Mouse (Mus musculus) spleen, adult 2 months (tissue): Measurements from ENCODE around the gene Pdzk1ip1. TPM values are rescaled to one million over a fixed set of nuclear protein-coding genes. Genes with fewer than 3 reads are reported as not detected.

Experiments used
- DNase-seq, 2 experiments: peaks; one replicate each; pipeline versions ENCODE4 v3.0.0 to v3.0.0-alpha.2; 2012 to 2021; ENCODE audit warnings: low spot score in 2 of 2, low read depth in 1 of 2
- H3K27ac ChIP-seq: fragments of 200-500 bp; 2 replicates; pipeline ENCODE4 v1.5.1; 2012; ENCODE audit warnings: low read length, inconsistent platforms; ENCODE audit not compliant: insufficient read depth
- H3K27me3 ChIP-seq: fragments of 200-500 bp; 2 replicates; pipeline ENCODE4 v1.6.1; 2012; ENCODE audit warnings: mild to moderate bottlenecking, moderate library complexity, low read length, inconsistent platforms; ENCODE audit not compliant: control insufficient read depth, insufficient read depth
- H3K36me3 ChIP-seq: fragments of 200-500 bp; 2 replicates; pipeline ENCODE4 v1.6.1; 2012; ENCODE audit warnings: mild to moderate bottlenecking, low read length, inconsistent platforms; ENCODE audit not compliant: control insufficient read depth, insufficient read depth
- H3K4me1 ChIP-seq: fragments of 200-500 bp; 2 replicates; pipeline ENCODE4 v1.6.1; 2011; ENCODE audit warnings: inconsistent platforms; ENCODE audit not compliant: control insufficient read depth, insufficient read depth, insufficient read length
- H3K4me3 ChIP-seq: fragments of 200-500 bp; 2 replicates; pipeline ENCODE4 v1.5.1; 2011; ENCODE audit warnings: mild to moderate bottlenecking, inconsistent platforms; ENCODE audit not compliant: insufficient read depth, insufficient read length; ENCODE audit errors: extremely low read depth
- CTCF ChIP-seq: fragments of 200-500 bp; IDR thresholded peaks from 2 replicates; pipeline ENCODE4 v1.5.1; 2011; ENCODE audit warnings: mild to moderate bottlenecking, inconsistent platforms; ENCODE audit not compliant: insufficient read depth, insufficient read length, insufficient replicate concordance; ENCODE audit errors: extremely low read depth
- POLR2A ChIP-seq: fragments of 200-500 bp; IDR thresholded peaks from 2 replicates; pipeline ENCODE4 v1.6.1; 2011; ENCODE audit warnings: low read depth, low read length, inconsistent platforms
- WGBS: fragments of 180-500 bp; shearing (Covaris S2); methylation state at CpG from one replicate; pipeline ENCODE4 v1.1.7; 2018; 5-methylcytosine and 5-hydroxymethylcytosine counted together
- polyA plus RNA-seq: library from polyadenylated mRNA; depleted of rRNA; stranded (reverse); fragments of >200 nt; gene quantifications from 2 replicates; pipeline ENCODE4 v1.2.3, GENCODE M21; 2012

The Pdzk1ip1 gene
- polyA plus RNA-seq, 1 experiment: 89.6 TPM

DNA sequence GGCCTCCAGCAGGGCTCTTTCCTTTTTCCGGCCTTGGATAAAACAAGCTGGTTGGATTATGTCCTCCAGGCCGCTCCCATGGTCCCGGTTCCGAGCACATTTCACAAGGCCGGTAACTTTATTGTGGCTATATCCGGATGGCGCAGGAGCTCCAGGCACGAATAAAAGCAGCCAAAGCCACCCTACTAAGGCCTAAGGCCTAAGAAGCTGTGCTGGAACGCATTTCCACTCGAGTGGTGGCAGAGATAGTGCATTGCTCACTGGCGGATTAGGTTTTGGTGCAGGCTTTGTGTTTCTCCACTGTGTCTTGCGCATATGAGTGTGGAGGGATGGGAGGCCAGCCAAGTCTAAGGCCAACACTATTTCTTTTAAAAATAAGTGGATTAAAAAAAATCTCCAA is 28.6 kb upstream of the Pdzk1ip1 start:
- H3K4me3 ChIP-seq: peak overlapping the region; percentile 9; the same call in 1 of the 2 replicates
- 49% methylated on average over 12 of the region's 12 CpGs for WGBS
- H3K36me3 ChIP-seq: no peaks in the 10 kb centered on the region
- no peak for TF ChIP-seq CTCF
- no peak for TF ChIP-seq POLR2A
- DNase-seq: no peak
- peaks cover 36% of the 10 kb centered on the region for H3K27me3 ChIP-seq
- 0 out of 2 replicates have a peak overlapping the region, but pooled peaks have one; percentile 7 for H3K27ac ChIP-seq
- peaks cover 5% of the 10 kb centered on the region for H3K4me1 ChIP-seq

DNA sequence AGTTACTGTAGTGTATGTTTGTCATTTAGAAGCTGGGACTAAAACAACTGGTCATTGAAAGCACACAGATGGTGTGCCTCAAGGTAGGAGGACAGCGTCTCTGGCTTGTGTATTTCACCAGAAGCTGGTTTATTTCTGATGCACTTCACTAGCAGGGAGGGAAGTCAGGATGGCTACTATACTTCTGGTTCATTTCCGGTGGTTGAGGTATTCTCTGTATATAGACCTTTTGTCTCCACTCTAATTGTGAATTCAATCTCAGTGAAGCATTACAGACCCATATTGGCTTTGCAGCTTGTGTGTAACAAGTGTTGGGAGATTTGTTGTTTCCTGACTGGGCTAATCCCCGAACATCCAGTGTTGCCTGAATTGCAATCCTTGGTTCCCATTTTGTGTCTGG is 27.8 kb upstream of the Pdzk1ip1 start:
- 36% methylated on average over 3 of the region's 3 CpGs for WGBS
- DNase-seq: no peak
- peaks cover 5% of the 10 kb centered on the region for H3K4me1 ChIP-seq
- no peaks in the 10 kb centered on the region for H3K36me3 ChIP-seq
- H3K27ac ChIP-seq: no peak overlapping the region
- no peak overlapping the region for H3K4me3 ChIP-seq
- no peak for TF ChIP-seq POLR2A
- TF ChIP-seq CTCF: no peak
- H3K27me3 ChIP-seq: peaks cover 34% of the 10 kb centered on the region

DNA sequence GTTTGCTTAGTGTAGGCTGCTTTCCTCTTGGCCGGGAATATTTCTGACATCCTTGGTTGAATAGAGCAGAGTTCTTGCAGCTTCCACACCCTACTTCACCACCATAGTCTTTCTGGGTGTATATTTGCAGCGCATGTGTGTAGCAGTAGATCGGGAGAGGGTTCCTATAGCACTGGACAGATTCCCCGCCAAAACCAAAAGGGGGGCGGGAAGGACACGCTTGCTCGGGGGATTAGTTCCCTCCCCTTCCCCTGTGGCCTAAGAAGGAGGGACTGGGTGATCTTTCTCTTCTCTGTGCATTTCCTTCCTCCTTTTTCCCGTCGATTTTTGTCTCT is 26.0 kb upstream of the Pdzk1ip1 start:
- Histone ChIP-seq H3K4me3 (peak overlapping the region; percentile 52; the same call in 1 of the 2 replicates), H3K27ac (no peak overlapping the region), H3K4me1 (peaks cover 5% of the 10 kb centered on the region), H3K36me3 (no peaks in the 10 kb centered on the region), H3K27me3 (peaks cover 22% of the 10 kb centered on the region)
- no peak for DNase-seq
- 3% methylated on average over 9 of the region's 9 CpGs for WGBS
- TF ChIP-seq CTCF (no peak), POLR2A (no peak)

DNA sequence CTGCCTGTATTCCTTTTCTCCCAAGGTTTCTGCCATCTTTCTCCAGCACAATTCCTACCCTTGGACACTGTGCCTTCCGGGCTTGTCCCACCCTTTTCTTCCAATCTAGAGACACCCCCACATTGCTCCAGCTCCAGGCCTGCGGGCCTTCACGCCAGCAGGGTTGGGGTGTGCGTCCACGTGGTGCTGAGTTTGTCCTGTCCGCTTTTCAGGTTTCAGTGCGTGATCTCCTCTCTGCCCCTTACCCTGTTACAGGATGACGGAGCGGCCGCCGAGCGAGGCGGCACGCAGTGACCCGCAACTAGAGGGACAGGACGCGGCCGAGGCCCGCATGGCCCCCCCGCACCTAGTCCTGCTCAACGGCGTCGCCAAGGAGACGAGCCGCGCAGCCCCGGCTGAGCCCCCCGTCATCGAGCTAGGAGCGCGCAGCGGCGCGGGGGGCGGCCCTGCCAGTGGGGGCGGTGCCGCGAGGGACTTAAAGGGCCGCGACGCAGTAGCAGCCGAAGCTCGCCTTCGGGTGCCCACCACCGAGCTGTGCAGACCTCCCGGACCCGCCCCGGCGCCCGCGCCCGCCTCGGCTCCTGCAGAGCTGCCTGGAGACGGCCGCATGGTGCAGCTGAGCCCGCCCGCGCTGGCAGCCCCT is 25.5 kb upstream of the Pdzk1ip1 start:
- Histone ChIP-seq H3K36me3 (no peaks in the 10 kb centered on the region), H3K4me1 (peaks cover 5% of the 10 kb centered on the region), H3K27me3 (peaks cover 17% of the 10 kb centered on the region), H3K4me3 (peak overlapping the region; percentile 52), H3K27ac (no peak overlapping the region)
- TF ChIP-seq CTCF: no peak
- TF ChIP-seq POLR2A: no peak
- DNase-seq: no peak
- WGBS: under 1% methylated on average over 57 of the region's 58 CpGs

DNA sequence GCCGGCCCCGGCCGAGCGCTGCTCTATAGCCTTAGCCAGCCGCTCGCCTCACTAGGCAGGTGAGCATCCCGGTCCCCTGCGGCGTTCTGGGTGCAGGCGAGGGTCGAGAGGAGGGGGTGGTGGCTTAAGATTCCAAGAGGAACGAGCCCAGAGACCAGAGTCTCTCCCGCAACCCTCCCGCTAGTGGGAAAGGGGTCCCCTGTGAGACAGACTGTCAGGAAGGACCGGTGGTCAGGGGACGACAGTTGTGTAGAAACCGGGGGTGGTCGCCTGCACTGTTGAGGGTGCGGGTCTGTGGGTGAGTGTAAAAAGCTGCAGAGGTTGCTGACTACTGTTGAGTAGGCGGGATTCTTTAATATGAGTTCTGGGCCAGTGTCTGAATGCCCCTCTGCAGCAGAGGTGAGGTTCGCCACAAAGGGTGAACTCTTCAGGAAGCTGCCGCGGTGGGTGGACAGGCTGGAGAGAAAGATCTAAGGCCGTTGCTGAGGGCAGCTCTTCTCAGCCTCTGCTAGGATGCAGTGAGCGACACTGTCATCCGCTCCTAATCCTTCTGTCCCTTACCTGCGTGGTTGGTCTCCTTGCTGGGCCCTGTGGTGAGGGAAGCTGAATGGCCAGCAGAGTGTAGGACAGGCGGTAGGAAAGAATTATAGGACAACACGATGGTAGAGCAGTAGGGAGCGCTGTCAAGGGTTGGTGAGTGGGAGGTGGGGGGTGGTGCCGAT is 24.8 kb upstream of the Pdzk1ip1 start:
- no peak for TF ChIP-seq CTCF
- no peak for TF ChIP-seq POLR2A
- Histone ChIP-seq H3K27me3 (peaks cover 15% of the 10 kb centered on the region), H3K4me3 (peak overlapping the region; percentile 52; the same call in 1 of the 2 replicates), H3K27ac (no peak overlapping the region), H3K4me1 (peaks cover 5% of the 10 kb centered on the region), H3K36me3 (no peaks in the 10 kb centered on the region)
- DNase-seq: no peak
- WGBS: 10% methylated on average over 31 of the region's 31 CpGs

DNA sequence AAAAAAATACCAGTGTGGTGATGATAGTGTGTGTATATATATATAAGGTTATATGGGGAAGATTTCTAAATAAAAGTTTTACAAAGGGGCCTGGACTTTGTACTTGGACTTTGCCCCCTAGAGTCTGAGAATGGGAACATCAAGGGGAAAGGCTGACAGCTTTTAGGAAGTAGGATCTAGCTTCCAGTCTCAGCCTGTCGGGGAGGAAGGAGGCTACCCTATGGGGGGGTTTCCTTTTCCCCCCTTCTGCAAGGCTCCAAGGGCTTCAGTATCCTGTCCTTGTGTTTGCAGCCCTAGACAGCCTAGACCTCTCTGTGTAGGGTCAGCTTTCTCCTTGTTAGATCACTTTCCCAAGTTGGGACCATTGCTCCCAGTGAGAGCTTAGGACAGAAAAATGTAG is 16.8 kb upstream of the Pdzk1ip1 start:
- TF ChIP-seq CTCF: no peak
- no peak for TF ChIP-seq POLR2A
- Histone ChIP-seq H3K27me3 (no peaks in the 10 kb centered on the region), H3K27ac (no peak overlapping the region), H3K4me3 (no peak overlapping the region), H3K36me3 (no peaks in the 10 kb centered on the region), H3K4me1 (peaks cover 7% of the 10 kb centered on the region; the same call in 1 of the 2 replicates)
- 7% methylated on average over 1 of the region's 1 CpGs for WGBS
- no peak for DNase-seq

DNA sequence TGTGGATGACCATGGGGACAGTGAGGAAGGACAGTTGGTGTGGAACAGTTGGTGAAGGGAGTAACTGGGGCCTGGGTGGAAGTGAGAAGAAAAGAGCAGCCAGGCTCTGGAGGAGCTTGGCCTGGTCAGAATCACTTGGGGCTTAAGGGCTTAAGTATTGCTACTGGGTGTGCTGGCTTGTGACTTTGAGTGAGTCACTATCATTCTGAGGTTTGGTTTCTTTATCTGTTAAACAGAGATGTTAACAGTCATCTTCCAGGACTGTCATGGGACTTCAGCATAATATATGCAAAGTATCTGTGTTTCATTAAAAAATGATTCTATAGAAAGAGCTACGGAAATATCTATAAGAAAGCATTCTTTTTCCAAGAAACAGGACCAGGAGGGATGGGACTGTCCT is 13.7 kb upstream of the Pdzk1ip1 start:
- Histone ChIP-seq H3K27ac (no peak overlapping the region), H3K4me1 (peaks cover 7% of the 10 kb centered on the region; the same call in 1 of the 2 replicates), H3K27me3 (no peaks in the 10 kb centered on the region), H3K4me3 (no peak overlapping the region), H3K36me3 (no peaks in the 10 kb centered on the region)
- TF ChIP-seq POLR2A (no peak), CTCF (no peak)
- WGBS: 89% methylated on average over 1 of the region's 1 CpGs
- no peak for DNase-seq
